Mouse (Mus musculus): ENCODE data around the gene Ehd4. TPM values are rescaled to one million over a fixed set of nuclear protein-coding genes. Genes with fewer than 3 reads are reported as not detected.
A peak's percentile ranks its signal among the peaks of the same experiment; 100 is the strongest.

Gene Ehd4
- polyA plus RNA-seq, 1 experiment, result 347 TPM

DNA sequence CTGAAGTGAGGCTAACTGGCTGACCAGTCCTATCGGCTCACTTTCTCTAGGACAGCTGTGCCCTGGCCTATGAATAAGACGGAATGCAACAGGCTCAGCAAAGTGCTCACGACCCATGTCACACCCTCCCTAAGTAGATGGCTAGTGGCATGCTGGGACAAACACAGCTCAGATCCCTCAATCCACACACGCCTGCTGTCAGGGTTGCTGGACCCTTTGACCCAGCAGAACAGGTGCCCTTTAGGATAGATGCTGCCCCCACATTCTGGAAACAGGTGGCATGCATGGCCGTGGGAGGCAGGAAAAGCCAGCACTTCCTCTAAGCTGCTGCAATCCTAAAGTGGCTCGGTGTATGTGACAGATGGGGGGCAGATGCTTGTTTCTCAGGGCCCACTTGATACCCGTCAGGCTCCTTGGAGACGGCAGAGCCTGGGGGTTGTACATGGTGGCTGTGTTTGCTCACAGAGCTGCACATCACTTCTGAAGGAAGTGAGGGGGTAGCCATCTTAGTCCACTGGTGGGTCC lies 84.9 kb downstream of the Ehd4 start:
- no peak overlapping the region for H3K4me3 ChIP-seq (ENCODE audit: insufficient read depth, low read length)
- H3K4me1 ChIP-seq (ENCODE audit: control insufficient read depth, insufficient read depth, low read length), result 0 out of 2 replicates have a peak, but pooled peaks cover 2% of the 10 kb centered on the region
- H3K27ac ChIP-seq (ENCODE audit: insufficient read depth, low read depth, low read length), result no peak overlapping the region
- TF ChIP-seq CTCF (IDR thresholded peaks at IDR 0.05; ENCODE audit: low read depth, low read length) (no peak), POLR2A (IDR thresholded peaks at IDR 0.05; ENCODE audit: borderline replicate concordance, low read depth, low read length) (no peak)

DNA sequence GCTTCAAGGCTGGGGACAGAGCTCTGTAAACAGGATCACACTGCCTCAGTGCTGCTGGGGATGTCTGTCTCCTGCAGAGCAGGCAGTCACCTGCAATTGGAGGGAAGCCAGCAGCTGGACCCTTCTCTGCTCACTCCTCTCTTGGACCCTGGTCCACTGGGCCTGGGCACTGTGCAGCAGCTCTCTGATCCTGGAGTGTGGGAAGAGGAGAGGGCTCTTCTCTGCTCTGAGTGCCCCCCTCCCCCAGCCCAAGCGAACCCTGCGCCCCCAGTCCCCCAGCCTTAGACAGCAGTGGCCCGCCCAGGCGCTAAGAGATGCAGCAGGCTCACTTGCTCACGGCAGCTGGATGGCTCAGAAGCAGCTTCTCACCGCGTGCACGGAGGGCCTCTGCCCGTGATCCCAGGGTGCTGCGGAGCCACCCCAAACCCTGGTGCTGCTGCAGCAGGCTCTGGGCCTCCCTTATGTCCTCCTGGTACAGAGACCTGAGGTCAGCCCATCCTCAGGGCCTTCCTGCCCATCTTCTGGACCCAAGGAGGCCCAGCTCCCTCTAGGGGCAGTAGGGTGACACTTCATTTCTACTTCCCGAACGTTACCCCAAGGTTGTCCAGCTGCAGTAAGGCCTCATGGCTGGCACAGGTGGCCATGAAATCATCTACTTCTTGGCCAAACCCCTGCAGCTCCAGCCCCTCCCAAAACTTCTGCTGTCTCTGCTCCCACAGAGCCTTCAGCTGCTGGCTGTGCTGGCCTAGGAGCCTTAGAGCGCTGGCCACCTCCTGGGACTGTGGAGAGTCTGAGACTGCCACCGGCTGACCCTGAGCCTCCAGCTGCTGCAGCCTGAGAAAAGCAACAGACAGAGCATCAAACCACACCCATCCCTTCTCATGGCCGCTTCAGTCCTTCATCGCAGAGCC lies 85.6 kb downstream of the Ehd4 start:
- no peak overlapping the region for H3K27ac ChIP-seq (ENCODE audit: insufficient read depth, low read depth, low read length)
- H3K4me1 ChIP-seq (ENCODE audit: control insufficient read depth, insufficient read depth, low read length), result 0 out of 2 replicates have a peak, but pooled peaks cover 2% of the 10 kb centered on the region
- H3K4me3 ChIP-seq (ENCODE audit: insufficient read depth, low read length), result no peak overlapping the region
- no peak for TF ChIP-seq POLR2A (IDR thresholded peaks at IDR 0.05; ENCODE audit: borderline replicate concordance, low read depth, low read length)
- peak; percentile 28 for TF ChIP-seq CTCF (IDR thresholded peaks at IDR 0.05; ENCODE audit: low read depth, low read length)

DNA sequence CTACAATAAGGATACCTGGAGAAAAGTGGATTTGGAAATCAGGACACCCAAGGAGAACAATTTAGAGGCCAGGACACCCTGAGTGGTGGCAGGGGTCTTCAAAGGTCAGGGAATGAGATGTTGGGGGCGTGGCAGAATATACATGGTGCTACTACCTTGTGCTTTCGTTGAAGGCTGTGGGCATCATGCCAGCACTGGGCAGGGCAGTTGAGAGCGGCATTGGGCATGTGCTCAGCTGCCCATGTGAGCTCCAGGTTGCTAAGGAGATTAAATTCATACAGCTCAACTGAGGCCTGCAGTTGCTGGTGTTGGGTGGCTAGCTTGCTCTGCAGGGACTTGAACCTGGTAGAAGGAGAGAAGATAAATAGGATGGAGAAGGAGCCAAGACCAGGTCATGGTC lies 88.2 kb downstream of the Ehd4 start:
- no peak for TF ChIP-seq POLR2A (IDR thresholded peaks at IDR 0.05; ENCODE audit: borderline replicate concordance, low read depth, low read length)
- no peak for TF ChIP-seq CTCF (IDR thresholded peaks at IDR 0.05; ENCODE audit: low read depth, low read length)
- Histone ChIP-seq H3K4me1 (ENCODE audit: control insufficient read depth, insufficient read depth, low read length) (no peaks in the 10 kb centered on the region), H3K27ac (ENCODE audit: insufficient read depth, low read depth, low read length) (no peak overlapping the region), H3K4me3 (ENCODE audit: insufficient read depth, low read length) (no peak overlapping the region)

DNA sequence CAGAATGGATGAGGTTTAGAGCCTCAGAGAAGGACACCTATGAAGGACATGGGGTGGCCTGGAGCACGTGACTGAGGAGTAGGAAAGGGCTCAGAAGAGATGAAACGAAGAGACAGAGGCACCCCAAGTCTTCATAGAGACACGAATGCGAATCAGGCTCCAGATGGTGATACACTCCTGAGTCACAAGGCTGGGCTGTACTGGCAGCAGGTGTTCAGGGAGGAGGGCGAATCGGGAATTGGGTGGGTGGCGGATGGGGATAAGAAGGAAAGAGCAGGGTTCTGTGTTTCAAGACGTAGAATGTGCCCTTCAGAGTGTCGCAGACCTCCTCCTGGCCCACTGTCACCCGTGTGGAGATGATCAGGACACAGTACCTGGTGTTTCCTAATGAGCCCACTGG lies 89.2 kb downstream of the Ehd4 start:
- TF ChIP-seq CTCF (IDR thresholded peaks at IDR 0.05; ENCODE audit: low read depth, low read length) (no peak), POLR2A (IDR thresholded peaks at IDR 0.05; ENCODE audit: borderline replicate concordance, low read depth, low read length) (no peak)
- H3K27ac ChIP-seq (ENCODE audit: insufficient read depth, low read depth, low read length), result no peak overlapping the region
- no peaks in the 10 kb centered on the region for H3K4me1 ChIP-seq (ENCODE audit: control insufficient read depth, insufficient read depth, low read length)
- no peak overlapping the region for H3K4me3 ChIP-seq (ENCODE audit: insufficient read depth, low read length)

DNA sequence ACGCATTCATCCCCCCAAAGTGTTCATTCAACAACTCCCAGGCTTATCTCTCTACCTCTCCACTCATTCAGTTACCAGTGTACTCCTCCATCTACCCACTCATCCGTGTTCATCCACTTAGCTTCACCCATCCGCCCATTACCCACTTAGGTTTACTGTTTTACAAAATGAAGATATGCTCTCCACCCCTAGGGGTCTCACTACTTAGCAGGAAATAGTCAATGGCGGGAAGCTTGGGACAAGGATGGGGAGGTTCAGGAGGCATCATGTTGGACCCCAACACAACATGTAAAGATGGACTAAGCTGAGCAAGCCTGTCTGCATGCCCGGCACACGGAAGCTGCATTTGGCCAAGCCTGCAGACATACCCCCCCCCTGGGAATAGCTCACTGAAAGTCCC lies 89.8 kb downstream of the Ehd4 start:
- H3K4me1 ChIP-seq (ENCODE audit: control insufficient read depth, insufficient read depth, low read length), result no peaks in the 10 kb centered on the region
- no peak overlapping the region for H3K4me3 ChIP-seq (ENCODE audit: insufficient read depth, low read length)
- TF ChIP-seq POLR2A (IDR thresholded peaks at IDR 0.05; ENCODE audit: borderline replicate concordance, low read depth, low read length) (no peak), CTCF (IDR thresholded peaks at IDR 0.05; ENCODE audit: low read depth, low read length) (no peak)
- no peak overlapping the region for H3K27ac ChIP-seq (ENCODE audit: insufficient read depth, low read depth, low read length)

DNA sequence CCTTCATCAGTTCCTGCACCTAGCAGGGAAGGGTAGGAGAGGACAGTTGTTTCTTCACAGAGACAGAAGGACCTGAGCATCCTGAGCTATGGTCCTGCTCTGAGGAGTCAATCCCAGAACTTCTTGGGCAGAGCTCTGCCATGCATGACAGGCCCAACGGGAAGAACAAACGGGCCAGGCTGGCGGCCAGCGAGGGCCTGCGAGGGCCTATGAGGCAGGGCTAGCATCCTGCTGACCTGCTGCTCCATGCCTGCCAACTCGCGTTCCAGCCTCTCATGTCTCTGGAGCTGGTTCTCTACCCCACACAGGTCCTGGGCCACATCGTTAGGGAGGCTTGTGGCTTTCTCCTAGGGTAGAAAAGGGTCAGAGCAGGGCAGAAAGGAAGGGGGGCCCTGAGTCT lies 92.2 kb downstream of the Ehd4 start:
- H3K4me1 ChIP-seq (ENCODE audit: control insufficient read depth, insufficient read depth, low read length), result no peaks in the 10 kb centered on the region

DNA sequence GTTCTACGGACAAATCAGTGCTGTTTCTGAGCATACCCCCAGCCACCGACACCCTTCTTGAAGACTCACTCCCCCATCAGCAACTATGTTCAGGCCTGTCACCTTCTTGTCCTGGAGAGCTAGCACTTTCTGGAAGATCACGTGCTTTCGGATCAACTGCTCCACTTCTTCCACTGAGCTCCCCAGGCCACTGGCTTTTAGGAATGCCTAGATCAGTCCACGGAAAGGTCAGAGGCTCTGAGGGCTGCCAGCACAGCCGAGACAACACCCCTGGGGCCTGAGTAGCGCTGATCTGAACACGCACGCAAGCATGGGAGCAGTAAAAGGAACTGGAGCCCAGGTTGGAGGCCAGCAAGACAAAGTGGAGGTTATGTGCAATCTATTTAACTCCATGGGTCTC lies 93.8 kb downstream of the Ehd4 start:
- no peak for TF ChIP-seq POLR2A (IDR thresholded peaks at IDR 0.05; ENCODE audit: borderline replicate concordance, low read depth, low read length)
- no peak for TF ChIP-seq CTCF (IDR thresholded peaks at IDR 0.05; ENCODE audit: low read depth, low read length)
- Histone ChIP-seq H3K27ac (ENCODE audit: insufficient read depth, low read depth, low read length) (no peak overlapping the region), H3K4me3 (ENCODE audit: insufficient read depth, low read length) (no peak overlapping the region), H3K4me1 (ENCODE audit: control insufficient read depth, insufficient read depth, low read length) (no peaks in the 10 kb centered on the region)

More for the DNA sequence above, 92.2 kb downstream of the Ehd4 start:
- Histone ChIP-seq H3K4me3 (ENCODE audit: insufficient read depth, low read length) (no peak overlapping the region), H3K27ac (ENCODE audit: insufficient read depth, low read depth, low read length) (no peak overlapping the region)
- no peak for TF ChIP-seq CTCF (IDR thresholded peaks at IDR 0.05; ENCODE audit: low read depth, low read length)
- no peak for TF ChIP-seq POLR2A (IDR thresholded peaks at IDR 0.05; ENCODE audit: borderline replicate concordance, low read depth, low read length)

DNA sequence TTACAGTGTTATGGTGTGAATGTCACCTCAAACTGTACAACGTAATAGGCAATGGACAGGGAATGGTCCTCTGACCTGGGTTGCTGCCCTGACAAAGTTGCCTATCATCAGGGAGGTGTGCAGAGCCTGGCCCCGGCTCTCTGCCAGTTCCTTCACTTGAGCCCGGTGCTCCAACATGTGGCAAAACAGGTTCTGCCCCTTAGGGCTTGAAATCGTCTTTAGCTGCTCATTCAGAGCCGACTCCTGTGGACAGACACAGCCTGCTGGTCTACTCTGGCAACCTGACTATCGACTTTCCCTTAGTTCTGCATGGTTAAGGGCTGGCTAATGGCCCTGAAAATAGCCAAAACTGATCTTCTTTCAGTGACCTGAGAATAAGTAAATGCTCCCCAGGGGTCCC lies 94.2 kb downstream of the Ehd4 start:
- no peak overlapping the region for H3K4me3 ChIP-seq (ENCODE audit: insufficient read depth, low read length)
- no peaks in the 10 kb centered on the region for H3K4me1 ChIP-seq (ENCODE audit: control insufficient read depth, insufficient read depth, low read length)
- TF ChIP-seq POLR2A (IDR thresholded peaks at IDR 0.05; ENCODE audit: borderline replicate concordance, low read depth, low read length) (no peak), CTCF (IDR thresholded peaks at IDR 0.05; ENCODE audit: low read depth, low read length) (no peak)
- no peak overlapping the region for H3K27ac ChIP-seq (ENCODE audit: insufficient read depth, low read depth, low read length)

DNA sequence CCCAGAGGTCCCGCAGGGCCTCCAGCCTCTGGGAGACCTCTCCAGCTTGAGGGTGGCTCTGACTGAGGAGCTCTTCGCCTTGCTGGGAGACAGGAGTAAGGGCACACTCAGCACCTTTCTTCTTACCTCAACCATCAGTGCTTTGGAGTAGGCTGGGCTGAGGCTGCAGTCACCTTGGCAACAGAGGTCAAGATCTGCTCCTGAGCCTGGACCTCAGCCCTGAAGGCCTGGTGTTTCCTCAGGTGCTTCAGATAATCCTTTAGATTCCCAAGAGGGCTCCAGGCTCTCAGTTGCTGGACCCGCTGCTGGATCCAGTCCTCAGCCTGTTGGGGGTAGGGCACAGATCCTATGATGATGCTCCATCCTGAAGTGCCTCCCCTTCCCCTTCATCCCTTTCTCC lies 94.9 kb downstream of the Ehd4 start:
- no peak overlapping the region for H3K27ac ChIP-seq (ENCODE audit: insufficient read depth, low read depth, low read length)
- no peak overlapping the region for H3K4me3 ChIP-seq (ENCODE audit: insufficient read depth, low read length)
- TF ChIP-seq POLR2A (IDR thresholded peaks at IDR 0.05; ENCODE audit: borderline replicate concordance, low read depth, low read length), result no peak
- TF ChIP-seq CTCF (IDR thresholded peaks at IDR 0.05; ENCODE audit: low read depth, low read length), result no peak
- H3K4me1 ChIP-seq (ENCODE audit: control insufficient read depth, insufficient read depth, low read length), result no peaks in the 10 kb centered on the region

DNA sequence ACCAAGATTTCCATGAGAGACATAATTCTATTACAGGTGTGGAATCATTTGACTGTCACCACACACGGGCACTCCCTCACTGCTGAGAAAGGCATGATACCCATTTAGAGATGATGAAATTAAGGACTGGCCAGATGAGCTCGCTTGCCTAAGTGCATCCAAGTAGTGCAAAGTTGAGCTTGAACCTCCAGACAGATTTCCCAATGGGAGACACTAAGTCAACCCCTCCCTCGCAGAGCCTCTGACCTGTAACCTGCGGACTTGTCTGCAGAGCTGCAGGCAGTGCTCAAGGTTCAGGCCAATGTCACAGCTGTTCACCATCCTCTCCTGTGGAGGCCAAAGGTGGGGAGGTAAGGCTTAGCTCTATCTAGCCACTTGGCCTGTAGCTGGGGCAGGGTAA lies 95.6 kb downstream of the Ehd4 start:
- H3K4me1 ChIP-seq (ENCODE audit: control insufficient read depth, insufficient read depth, low read length), result no peaks in the 10 kb centered on the region
- no peak overlapping the region for H3K27ac ChIP-seq (ENCODE audit: insufficient read depth, low read depth, low read length)
- no peak overlapping the region for H3K4me3 ChIP-seq (ENCODE audit: insufficient read depth, low read length)
- TF ChIP-seq CTCF (IDR thresholded peaks at IDR 0.05; ENCODE audit: low read depth, low read length) (no peak), POLR2A (IDR thresholded peaks at IDR 0.05; ENCODE audit: borderline replicate concordance, low read depth, low read length) (no peak)

Data from bone marrow macrophage, adult 2 months (primary cell).